Mouse (Mus musculus) 3134 (cell line): Measurements from ENCODE around the gene Fam178b.

ENCODE experiments used
- DNase-seq: peaks from one replicate; pipeline ENCODE4 v3.0.0-alpha.2; 2011; ENCODE audit warnings: low spot score; ENCODE audit not compliant: insufficient read length; ENCODE audit errors: extremely low read depth

Gene Fam178b

DNA sequence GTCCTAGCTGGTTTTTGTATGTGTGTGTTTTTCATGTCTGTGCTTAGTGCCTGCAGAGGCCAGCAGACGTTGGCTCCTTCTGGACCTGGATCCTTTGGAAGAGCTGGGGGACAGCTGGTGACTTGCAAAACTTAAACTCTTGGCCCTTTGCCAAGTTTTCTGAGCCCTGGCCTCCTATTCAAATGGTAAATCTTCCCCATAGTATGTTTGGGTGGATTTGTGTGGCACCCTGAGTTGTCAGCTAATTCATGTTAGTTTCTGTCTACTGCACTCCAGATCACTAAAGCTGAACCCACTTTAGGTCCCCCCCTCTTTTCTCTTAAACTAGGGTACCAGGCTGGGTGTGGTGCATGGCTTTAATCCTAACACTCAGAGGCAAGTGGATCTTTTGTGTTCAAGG lies 154.6 kb downstream of the Fam178b start:
- DNase-seq: no peak

DNA sequence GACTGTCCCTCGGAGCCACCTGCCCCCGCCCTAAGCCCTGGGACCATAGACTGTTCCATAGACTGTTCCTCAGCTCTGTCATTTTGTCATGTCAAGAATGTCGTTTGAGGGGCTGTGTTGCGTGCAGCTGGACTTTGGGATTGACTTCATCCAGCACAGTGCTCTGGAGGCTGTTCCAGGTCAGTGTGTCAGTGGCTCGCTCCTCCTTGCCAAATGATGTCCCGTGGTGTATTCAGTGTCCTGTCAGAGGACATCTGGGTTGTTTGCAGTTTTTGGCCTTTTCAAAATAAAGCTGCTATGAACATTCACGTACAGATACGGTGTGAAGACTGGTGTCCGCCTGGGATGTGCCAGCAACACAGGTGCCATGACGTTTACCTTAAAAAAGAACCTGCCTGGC lies 156.1 kb downstream of the Fam178b start:
- no peak for DNase-seq

DNA sequence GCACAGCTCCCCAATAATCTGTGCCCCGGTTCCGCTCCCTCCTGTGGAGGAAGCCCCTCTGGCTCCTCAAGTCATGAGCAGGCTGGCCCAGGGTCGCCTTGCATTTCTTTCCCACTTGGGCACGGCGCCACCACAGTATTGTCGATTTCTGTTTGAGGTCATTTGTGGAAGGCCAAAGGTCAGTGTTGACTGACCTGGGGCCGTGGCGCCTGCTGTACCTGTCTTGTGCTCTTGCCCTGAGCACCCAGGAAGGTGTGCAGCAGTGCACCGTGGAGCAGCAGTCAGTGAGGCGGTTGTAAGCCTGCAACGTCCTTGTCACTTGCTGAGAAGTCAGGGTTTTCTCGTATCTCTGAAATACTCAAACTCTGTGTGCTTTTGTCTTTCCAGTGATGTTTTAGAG lies 157.2 kb downstream of the Fam178b start:
- no peak for DNase-seq

DNA sequence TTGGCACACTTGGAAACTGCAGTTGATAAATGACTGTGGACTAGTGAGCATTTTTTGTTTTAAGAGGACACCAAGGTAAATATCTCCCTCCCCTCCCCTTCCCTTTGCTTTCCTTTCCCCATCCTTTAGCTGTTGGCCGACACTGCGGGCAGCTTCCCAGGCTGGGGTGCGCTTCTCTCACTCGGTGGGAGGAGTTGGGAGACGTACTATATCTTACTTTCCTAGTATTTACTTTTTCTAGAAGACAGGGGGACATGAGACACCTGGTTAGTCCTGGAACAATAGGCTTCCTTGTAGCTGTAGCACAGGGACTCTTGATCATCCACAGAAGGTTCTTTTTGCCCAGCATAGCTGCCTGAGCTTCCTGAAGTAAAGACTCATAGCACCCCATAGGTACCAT lies 158.9 kb downstream of the Fam178b start:
- DNase-seq: no peak

DNA sequence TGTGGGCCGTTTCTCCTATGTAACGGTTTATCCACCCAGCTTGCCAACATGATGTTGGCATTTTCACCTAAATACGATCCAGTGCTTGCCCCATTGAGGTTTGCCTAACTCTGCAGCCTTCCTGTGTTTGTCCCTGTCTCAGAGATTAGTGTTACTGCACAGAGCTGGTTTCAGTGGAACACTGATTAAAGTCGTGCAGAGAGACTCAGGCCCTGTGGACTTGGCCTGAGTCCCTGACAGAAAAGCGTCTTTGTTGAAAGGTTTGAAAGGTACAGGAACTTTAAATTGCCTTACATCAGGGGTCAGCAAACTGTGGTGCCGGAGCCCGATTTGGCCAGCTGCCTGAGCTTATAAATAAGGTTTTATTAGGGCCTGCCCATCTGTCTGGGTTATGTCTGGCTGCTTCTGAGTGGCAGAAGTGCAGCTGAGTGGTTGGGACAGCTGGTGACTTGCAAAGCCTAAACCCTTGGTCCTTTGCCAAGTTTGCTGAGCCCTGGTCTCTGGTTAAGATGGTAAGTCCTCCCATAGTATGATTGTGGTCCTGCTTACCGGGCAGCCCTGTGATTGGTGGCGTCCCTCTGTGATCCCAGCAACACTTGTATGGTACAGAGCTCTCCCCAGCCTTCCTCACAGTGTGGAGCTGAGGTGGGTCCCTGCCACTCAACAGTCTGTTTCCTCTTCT lies 159.5 kb downstream of the Fam178b start:
- no peak for DNase-seq

DNA sequence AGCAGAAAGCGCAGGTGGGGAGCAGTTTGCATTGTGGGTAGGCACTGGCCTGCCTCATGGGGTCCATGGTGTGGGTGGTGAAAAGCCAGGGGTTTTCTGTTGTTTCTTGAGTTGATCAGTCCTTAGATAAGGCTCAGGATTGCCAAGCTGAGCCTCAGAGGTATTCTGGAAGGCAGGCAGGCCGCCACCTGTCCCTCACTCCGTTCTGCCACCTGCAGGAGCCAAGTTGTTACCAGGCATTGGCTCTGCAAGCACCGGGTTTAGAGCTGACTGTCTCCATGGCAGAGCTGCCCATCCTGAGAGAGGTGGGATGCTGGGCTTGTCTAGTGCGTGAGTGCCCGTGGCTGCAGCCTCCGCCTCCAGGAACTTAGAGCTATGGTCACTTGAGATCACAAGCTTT lies 160.8 kb downstream of the Fam178b start:
- no peak for DNase-seq

DNA sequence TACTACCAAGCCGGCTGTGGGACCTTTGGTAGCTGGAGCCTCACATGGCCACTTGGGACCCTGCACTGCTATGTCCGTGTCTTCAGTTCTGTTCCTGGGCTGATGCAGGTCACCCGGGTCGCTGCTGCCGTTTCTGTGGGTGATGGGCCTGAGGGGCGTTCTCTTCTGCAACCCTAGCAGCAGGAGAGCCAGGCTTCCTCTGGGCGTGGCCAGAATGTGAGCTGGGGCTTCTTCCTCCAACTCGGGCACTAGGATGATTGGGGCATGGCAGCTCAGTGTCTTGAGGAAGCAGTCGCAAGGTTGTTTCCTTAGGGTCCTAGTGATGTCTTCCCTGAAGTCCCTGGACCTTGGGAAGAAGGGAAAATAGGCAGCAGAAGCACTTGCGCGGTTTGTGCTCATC lies 163.4 kb downstream of the Fam178b start:
- DNase-seq: no peak

DNA sequence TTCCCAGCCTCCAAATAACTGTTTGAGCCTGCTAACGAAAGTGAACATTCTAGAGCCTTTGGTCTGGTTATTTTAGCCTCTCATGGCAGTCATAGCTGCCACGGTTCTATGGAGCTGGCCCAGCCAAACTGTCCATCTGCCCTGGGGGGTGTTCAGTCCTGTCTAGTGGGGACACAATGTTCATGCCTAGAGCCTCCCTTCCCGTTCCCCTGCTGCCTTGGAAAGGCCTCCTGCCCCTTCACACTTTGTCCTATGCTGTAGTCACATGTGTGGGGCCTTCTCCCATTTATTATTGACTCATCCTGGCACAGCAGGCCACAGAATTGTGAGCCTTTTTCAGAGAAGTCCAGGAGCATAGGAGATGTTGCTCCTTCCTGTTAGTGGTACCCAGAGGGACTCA lies 164.7 kb downstream of the Fam178b start:
- DNase-seq: no peak

DNA sequence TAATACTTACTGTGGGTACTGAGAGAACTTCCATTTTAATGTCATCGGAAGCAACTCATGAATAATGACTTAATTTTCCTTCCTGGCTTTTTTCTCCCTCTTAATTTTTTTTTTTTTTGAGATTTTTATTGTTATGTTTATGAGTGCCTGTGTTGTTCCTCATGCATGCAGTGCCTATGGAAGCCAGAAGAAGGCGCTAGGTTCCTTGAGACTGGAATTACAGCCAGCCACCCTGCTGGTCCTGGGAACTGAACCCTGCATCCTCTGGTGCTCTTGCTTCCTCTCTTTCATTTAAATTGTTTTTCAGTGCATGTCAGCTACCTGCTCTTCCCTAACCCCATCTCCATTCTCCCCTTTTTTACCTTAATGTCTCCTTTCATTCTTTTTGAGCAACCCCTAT lies 169.3 kb downstream of the Fam178b start:
- no peak for DNase-seq

DNA sequence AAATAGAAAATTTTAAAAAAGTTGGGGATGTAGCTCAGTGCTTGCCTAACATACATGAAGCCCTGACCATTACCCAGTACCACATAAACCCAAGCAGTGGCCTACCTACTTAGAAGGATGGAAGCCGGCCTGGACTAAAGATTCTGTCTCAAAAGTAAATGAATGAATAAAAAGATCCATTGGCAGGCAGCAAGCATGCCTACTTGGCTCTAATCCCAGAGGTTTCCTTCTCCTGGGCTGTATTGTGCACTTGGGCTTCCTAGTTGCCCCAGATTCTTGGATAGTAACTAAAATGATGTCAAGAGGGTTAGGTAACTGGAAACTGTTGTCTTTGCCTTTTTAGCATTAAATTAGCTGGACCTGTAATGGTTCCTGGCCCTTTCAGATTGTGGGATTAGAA lies 169.7 kb downstream of the Fam178b start:
- no peak for DNase-seq

DNA sequence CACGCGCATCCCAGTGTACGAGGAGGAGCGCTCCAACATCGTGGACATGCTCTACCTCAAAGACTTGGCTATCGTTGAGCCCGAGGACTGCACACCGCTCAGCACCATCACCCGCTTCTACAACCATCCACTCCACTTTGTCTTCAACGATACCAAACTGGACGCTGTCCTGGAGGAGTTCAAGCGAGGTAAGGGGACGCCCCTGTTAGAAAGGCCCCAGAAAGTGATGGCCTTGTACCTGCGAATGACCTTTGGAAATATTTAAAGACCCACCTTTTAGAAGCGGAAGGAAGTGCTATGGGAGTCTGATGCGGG lies 170.1 kb downstream of the Fam178b start:
- no peak for DNase-seq
